Mouse (Mus musculus): ENCODE measurements around the gene Gorasp2.

The Gorasp2 gene

GRCm38 (mm10) chr2:70660887-70661714, at the start of gene Gorasp2:
Gene Gorasp2, plus strand, starts transcription at chr2:70661576.
- DNase-seq (ENCODE audit: inconsistent age in 2 of 2, low spot score in 1 of 2), result peak; percentile 97 to 98

GRCm38 (mm10) chr2:70614745-70615351, 46.5 kb upstream of the Gorasp2 start:
- DNase-seq (ENCODE audit: inconsistent age in 2 of 2, low spot score in 1 of 2), result no peak

GRCm38 (mm10) chr2:70616076-70616475, 45.3 kb upstream of the Gorasp2 start:
- no peak for DNase-seq (ENCODE audit: inconsistent age in 2 of 2, low spot score in 1 of 2)

DNA sequence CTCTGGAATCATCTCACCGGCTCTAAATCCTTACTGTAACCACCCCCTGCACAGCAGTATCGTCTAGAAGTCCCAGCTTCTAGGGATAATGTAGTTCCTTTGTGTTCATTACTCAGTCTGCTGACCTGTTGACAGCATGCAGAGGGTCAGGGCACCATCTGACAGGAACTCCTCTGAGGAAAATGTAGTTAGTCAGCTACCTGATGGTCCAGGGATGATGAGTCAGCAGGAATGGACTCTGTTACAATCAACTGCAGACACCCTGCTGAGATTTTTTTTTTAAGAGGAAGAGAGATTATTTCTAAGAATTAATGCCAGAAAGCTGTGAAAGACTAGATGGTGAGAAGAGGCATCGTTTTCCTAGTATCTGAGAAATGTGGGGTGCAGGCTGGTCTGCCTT, 44.8 kb upstream of the Gorasp2 start:
- no peak for DNase-seq (ENCODE audit: inconsistent age in 2 of 2, low spot score in 1 of 2)

- no peak for DNase-seq (ENCODE audit: inconsistent age in 2 of 2, low spot score in 1 of 2)
These were observed 42.0 kb upstream of the Gorasp2 start for GRCm38 (mm10) chr2:70619232-70619835.

GRCm38 (mm10) chr2:70620225-70620624, 41.2 kb upstream of the Gorasp2 start:
- DNase-seq (ENCODE audit: inconsistent age in 2 of 2, low spot score in 1 of 2), result peak; percentile 37 to 79

DNA sequence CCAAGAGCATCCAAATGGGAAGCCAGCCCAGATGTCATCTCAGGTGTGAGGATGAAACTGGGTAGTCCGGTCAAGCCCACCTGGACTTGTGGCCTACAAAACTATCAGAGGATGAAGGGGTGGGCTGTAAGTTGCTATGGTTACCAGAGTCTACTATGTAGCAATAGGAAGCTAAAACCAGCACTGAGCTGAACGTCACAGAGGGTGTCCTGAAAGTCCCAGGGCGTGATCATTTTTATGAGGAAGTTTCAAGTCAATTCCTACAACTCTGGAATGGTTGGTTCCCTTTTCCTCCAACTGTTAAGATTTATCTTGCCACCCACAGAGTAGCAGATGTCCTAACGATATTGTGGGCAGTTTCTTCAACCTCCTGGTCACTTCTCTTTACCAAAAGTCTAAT, 39.1 kb upstream of the Gorasp2 start:
- DNase-seq (ENCODE audit: inconsistent age in 2 of 2, low spot score in 1 of 2), result no peak

GRCm38 (mm10) chr2:70625761-70626160, 35.6 kb upstream of the Gorasp2 start:
- DNase-seq (ENCODE audit: inconsistent age in 2 of 2, low spot score in 1 of 2), result no peak

DNA sequence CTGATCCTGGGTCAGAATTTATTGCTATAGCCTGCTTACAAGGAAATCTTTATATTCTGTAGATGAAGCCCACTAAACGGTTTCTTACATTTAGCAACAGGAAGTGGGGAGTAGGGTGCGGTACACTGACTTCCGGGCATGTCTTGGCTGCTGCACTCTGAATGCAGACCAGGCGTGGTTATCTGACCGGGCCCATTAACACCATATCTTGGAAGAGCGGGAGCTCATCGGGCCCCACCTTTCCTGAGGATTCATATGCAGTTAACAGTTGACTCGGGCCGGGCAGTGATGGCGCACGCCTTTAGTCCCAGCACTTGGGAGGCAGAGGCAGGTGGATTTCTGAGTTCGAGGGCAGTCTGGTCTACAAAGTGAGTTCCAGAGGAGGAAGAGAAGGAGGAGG, 33.0 kb upstream of the Gorasp2 start:
- DNase-seq (ENCODE audit: inconsistent age in 2 of 2, low spot score in 1 of 2), result no peak

- DNase-seq (ENCODE audit: inconsistent age in 2 of 2, low spot score in 1 of 2), result peak; percentile 9 to 35
These were observed 32.0 kb upstream of the Gorasp2 start for GRCm38 (mm10) chr2:70629339-70629761.

DNA sequence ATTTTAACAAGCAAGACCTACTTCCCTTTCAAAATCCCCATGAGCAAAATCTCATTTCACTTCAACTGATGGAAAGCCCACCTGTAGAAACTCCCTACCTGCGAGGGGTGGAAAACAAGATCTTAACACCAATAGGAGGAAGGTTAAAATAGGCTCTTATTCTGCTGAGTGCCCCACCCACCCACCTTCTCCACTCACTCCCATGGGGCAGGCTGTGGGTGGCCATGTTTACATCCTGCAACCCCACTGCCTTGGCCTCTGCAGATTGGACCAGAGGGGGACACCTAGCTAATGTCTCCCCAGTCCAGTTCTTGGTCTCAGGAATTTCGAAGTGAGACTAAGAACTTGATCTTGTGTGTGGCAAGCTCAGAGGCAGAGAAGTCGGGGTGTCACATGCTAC, 31.5 kb upstream of the Gorasp2 start:
- no peak for DNase-seq (ENCODE audit: inconsistent age in 2 of 2, low spot score in 1 of 2)

DNA sequence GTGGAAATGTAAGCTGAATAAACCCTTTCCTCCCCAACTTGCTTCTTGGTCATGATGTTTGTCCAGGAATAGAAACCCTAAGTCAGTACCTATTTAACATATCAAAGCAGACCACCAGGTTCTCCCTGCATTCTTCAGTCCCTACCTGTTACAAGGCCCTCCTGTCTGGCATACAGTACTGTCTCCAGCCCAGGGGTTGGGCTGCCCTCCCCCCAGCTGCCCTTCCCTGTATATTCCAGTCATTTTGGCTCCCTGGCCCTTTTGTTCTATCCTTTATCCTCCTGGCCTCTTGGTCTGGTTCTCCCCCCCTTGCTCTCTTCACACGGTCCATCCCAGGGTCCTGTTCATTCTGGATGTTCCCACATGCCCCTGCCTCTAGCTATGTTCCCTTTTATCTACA, 30.1 kb upstream of the Gorasp2 start:
- no peak for DNase-seq (ENCODE audit: inconsistent age in 2 of 2, low spot score in 1 of 2)

DNA sequence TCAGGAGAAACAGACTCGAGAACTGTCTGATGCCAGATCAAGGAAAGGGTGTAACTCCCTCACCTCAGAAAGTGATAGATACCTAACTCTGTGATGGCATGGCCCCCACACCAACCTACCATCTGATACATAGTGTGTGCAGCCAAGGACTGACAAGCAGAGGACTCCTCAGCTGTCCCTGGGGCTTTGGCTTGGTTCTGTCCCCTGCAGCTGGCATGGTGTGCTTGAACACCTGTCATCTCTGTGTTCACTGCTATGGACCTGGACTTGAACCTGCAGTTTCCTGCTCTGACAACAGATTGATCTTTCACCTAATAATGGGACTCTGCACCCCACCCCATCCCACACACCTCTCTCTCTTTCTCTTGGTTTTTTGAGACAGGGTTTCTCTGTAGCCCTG, 29.0 kb upstream of the Gorasp2 start:
- no peak for DNase-seq (ENCODE audit: inconsistent age in 2 of 2, low spot score in 1 of 2)

- DNase-seq (ENCODE audit: inconsistent age in 2 of 2, low spot score in 1 of 2), result no peak
These were observed 27.2 kb upstream of the Gorasp2 start for GRCm38 (mm10) chr2:70634028-70634690.

DNA sequence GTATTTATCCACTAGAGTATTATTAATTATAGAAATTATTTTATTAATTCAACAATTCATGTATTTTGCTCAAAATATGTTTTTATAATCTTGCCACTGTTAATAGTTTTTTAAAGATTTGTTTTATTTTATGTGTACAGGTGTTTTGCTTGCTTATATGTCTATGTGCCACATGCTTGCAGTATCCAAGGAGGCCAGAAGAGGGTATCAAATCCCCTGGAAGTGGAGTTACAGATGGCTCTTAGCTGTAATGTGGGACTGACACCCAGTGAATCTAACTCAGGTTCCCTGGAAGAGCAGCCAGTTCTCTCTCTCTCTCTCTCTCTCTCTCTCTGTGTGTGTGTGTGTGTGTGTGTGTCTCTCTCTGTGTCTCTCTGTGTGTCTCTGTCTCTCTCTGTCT, 20.4 kb upstream of the Gorasp2 start:
- no peak for DNase-seq (ENCODE audit: inconsistent age in 2 of 2, low spot score in 1 of 2)

DNA sequence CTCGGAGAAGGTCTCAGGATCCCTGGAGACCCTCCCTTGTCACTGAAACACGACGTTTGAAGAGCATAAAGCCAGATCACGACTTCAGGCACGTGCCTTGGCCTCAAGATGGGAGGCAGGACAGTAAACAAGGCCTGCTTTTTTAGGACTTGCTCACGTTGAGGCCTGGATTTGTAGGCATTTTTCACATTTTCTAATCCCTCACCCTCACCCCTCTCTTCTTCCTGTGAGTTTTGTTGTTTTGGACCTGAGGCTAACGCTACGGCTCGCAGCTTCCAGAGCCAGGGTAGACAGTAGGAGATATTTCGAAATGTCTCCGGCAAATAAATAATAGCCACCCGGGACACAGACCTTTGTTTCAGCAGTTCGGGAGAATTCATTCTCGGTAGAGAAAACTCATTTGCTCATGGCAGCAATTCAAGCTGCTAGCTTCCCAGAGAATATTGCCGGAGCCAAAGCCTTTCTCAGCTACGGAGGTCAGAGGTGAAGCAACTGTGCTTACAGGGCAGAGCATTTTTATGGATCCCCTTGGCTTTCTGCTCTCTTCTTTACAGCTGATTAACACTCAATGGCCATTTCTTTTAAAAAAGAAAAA, 18.3 kb upstream of the Gorasp2 start:
- no peak for DNase-seq (ENCODE audit: inconsistent age in 2 of 2, low spot score in 1 of 2)

GRCm38 (mm10) chr2:70645266-70645780, 16.1 kb upstream of the Gorasp2 start:
- DNase-seq (ENCODE audit: inconsistent age in 2 of 2, low spot score in 1 of 2), result no peak

DNA sequence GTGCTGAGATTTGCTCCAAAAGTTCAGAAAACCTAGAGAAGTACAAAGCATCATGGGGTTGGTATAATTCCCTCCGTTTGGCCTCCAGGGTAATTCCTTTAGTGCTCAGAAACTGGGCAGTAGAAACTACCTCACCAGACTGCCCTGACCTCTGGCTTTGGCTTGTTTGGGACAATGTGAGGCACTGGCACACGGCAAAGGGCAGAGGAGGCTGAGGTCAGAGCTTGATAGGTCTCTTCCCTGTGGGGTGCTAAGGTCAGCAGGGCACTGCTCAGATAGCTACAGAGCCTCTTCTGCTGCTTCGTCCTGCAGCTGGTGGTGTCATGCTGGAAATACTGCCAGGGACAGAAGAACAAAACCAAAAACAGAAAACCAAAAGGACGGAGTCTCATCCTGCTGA, 13.7 kb upstream of the Gorasp2 start:
- no peak for DNase-seq (ENCODE audit: inconsistent age in 2 of 2, low spot score in 1 of 2)

DNA sequence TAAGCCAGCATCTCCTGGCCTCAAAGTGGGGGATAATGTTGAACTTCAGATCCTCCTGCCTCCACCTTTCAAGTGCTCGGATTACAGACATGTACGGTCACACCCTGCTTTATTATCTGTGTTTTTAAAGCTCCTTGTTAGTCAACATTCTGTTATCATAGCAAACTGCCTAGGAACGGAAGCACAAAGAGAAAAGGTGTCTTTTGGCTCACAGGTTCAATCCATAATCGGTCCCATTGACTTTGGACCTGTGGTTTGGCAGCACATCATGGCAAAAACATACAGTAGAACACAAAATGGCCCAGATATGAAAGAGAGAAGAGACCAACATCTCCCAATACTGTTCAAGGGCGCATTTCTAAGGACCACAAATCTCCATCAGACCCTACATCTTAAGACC, 13.1 kb upstream of the Gorasp2 start:
- DNase-seq (ENCODE audit: inconsistent age in 2 of 2, low spot score in 1 of 2), result no peak

- peak in 1 of 2 experiments; percentile 51 for DNase-seq (ENCODE audit: inconsistent age in 2 of 2, low spot score in 1 of 2)
These were observed 11.9 kb upstream of the Gorasp2 start for GRCm38 (mm10) chr2:70649471-70649870.

- DNase-seq (ENCODE audit: inconsistent age in 2 of 2, low spot score in 1 of 2), result no peak
These were observed 9.6 kb upstream of the Gorasp2 start for GRCm38 (mm10) chr2:70651820-70652219.
